Mouse (Mus musculus) ovary, postnatal 36 days (tissue): Measurements from ENCODE around the gene Tmem53.

Experiments
- DNase-seq: peaks from one replicate; pipeline ENCODE4 v3.0.0; 2022; ENCODE audit warnings: low spot score, mixed read lengths

Gene Tmem53

GRCm38 (mm10) chr4:117317701-117318190 is 66.0 kb downstream of the Tmem53 start:
- DNase-seq: no peak
